Mouse (Mus musculus) spleen, adult 2 months (tissue): ENCODE measurements around the gene Lyl1.

Experiments used
- CTCF ChIP-seq: fragments of 200-500 bp; IDR thresholded peaks from 2 replicates; pipeline ENCODE4 v1.5.1; 2011; ENCODE audit warnings: mild to moderate bottlenecking, inconsistent platforms; ENCODE audit not compliant: insufficient read depth, insufficient read length, insufficient replicate concordance; ENCODE audit errors: extremely low read depth
- POLR2A ChIP-seq: fragments of 200-500 bp; IDR thresholded peaks from 2 replicates; pipeline ENCODE4 v1.6.1; 2011; ENCODE audit warnings: low read depth, low read length, inconsistent platforms

DNA sequence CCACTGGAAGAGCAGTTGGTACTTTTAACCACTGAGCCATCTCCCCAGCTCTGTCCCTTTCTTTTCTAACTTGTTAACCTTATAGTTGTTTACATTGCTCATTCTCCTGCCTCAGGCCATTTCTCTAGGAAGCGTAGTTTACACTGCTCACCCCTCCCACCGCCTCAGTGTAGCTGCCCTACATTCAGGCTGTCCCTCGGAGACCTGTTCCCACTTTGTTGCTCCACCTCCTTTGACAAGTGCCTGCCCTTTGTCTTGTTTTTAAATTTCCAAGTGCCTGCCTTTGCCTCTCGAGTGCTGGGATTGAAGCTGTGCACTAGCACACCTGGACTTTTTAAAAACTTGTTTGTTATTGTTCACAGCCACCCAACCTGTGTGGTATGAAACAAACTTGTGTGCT, 7.9 kb upstream of the Lyl1 start:
- TF ChIP-seq CTCF (no peak), POLR2A (no peak)
